Mouse (Mus musculus) lung, adult 2 months (tissue): ENCODE data around the gene Tmem38a. TPM values are rescaled to one million over a fixed set of nuclear protein-coding genes. Genes with fewer than 3 reads are reported as not detected.

Source experiments
- DNase-seq: peaks from one replicate; pipeline ENCODE4 v3.0.0; 2022
- H3K4me1 ChIP-seq: fragments of 200-500 bp; 2 replicates; pipeline ENCODE4 v1.6.1; 2011; ENCODE audit warnings: low read length; ENCODE audit not compliant: control insufficient read depth, insufficient read depth
- H3K4me3 ChIP-seq: fragments of 200-500 bp; replicated peaks from 2 replicates; pipeline ENCODE3; 2011; ENCODE audit warnings: low read depth, mild to moderate bottlenecking, control low read depth, low read length; ENCODE audit errors: extremely low read depth
- CTCF ChIP-seq: fragments of 200-500 bp; IDR thresholded peaks from 2 replicates; pipeline ENCODE4 v1.5.1; 2011; ENCODE audit warnings: mild to moderate bottlenecking, low read length, control low read depth; ENCODE audit not compliant: insufficient read depth
- POLR2A ChIP-seq: fragments of 200-500 bp; IDR thresholded peaks from 2 replicates; pipeline ENCODE4 v1.6.1; 2011; ENCODE audit warnings: low read depth, mild to moderate bottlenecking, control low read depth, low read length, borderline replicate concordance; ENCODE audit errors: extremely low read depth
- WGBS: fragments of 180-500 bp; shearing (Covaris S2); methylation state at CpG from one replicate; pipeline ENCODE4 v1.1.7; 2018; 5-methylcytosine and 5-hydroxymethylcytosine counted together
- polyA plus RNA-seq: library from polyadenylated mRNA; depleted of rRNA; stranded (reverse); fragments of >200 nt; gene quantifications from 2 replicates; pipeline ENCODE4 v1.2.3, GENCODE M21; 2012; rRNA removed

The Tmem38a gene
- polyA plus RNA-seq, 1 experiment: 101 TPM

DNA sequence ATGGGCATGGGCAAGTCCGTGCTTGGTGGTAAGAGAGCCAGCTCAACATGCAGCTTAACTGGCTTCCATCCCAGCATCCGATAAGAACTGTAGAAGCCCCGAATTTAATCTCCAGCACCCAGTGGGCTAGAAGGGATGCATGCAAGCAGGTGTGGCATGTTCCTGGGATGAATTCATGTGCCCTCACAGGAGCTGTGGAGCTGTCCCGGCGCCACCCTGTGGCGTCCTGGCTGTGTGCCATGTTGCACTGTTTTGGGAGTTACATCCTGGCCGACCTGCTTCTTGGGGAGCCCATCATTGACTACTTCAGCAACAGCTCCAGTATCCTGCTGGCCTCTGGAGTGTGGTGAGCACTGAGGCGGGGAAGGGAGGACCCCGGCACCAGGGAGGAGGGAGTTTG lies 7.5 kb downstream of the Tmem38a start:
- H3K4me3 ChIP-seq: no peak overlapping the region
- H3K4me1 ChIP-seq: no peaks in the 10 kb centered on the region
- TF ChIP-seq CTCF: no peak
- no peak for TF ChIP-seq POLR2A
- no peak for DNase-seq
- 69% methylated on average over 9 of the region's 9 CpGs for WGBS

DNA sequence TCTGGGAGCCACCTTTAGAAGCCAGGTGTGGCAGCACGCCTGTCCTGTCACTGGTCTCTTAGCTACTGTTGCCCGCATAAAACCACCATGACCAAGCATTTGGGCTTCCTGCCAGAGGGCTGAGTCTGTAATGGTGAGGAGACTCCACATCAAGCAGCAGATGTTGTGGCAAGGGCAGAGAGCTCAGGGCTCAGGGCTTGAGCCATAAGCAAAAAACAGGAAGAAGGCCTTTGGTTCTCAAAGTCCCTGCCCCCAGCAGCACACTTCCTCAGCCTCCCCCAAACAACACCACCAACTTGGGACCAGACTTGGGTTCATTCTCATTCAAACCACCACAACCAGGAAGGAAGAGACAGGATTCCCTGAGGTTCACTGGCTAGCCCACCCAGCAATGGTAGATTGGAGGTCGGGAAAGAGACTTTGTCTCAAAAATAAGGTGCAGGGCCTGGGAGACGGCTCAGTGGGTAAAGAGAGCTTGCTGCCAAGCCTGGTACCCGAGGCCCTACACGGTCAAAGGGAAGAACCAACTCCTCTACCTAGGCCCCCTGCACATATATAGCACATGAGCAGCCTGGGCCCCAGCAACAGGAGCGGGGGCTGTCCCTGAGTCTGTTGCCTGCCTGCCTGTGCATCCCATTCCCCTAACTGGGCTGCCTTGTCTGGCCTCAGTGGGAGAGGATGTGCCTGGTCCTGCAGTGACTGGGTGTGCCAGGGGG lies 11.4 kb downstream of the Tmem38a start:
- WGBS: 70% methylated on average over 7 of the region's 7 CpGs
- no peak for TF ChIP-seq POLR2A
- TF ChIP-seq CTCF: no peak
- H3K4me3 ChIP-seq: no peak overlapping the region
- no peaks in the 10 kb centered on the region for H3K4me1 ChIP-seq
- DNase-seq: no peak

DNA sequence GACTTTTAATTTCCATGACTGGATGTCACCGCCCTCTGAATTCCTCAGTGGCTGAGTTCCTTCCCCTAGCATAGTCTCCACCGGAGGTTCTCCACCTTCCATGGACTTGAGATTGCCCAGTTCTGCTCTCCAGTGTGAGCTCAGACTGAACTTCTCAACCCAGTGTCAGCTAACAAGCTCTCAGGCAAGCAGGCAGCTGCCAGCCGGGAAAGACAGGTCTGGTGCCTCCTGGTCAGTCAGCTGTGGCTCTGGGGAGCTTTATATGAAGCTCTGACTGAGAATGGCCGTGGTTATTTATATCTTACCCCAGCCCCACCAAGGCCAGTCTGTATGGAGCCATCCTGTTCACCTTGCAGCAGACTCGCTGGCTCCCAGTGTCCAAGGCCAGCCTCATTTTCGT lies 12.5 kb downstream of the Tmem38a start:
- Histone ChIP-seq H3K4me1 (no peaks in the 10 kb centered on the region), H3K4me3 (no peak overlapping the region)
- no peak for DNase-seq
- 69% methylated on average over 6 of the region's 6 CpGs for WGBS
- no peak for TF ChIP-seq POLR2A
- TF ChIP-seq CTCF: no peak

DNA sequence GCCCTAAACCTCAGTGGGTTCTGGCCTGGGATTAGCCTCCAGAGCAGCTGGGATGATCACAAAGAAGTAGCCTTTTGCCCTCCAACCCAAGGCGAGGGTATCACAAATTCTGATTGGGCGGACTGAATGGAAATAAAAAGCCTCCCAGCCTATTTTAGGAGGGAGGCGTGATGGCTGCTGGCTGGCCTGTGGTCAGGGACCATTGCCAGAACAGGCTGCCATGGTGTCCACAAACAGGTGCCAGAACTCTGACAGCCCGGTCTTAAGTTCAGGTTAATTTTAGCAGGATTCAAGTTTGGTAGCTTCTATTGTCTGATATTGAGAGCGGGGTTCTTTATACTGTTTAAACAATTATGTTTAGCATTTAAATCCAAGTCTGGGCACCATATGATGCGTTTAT lies 16.0 kb downstream of the Tmem38a start:
- WGBS: 56% methylated on average over 6 of the region's 6 CpGs
- no peak for DNase-seq
- Histone ChIP-seq H3K4me3 (no peak overlapping the region), H3K4me1 (no peaks in the 10 kb centered on the region)
- no peak for TF ChIP-seq POLR2A
- no peak for TF ChIP-seq CTCF

GRCm38 (mm10) chr8:72588865-72589264 lies 17.0 kb downstream of the Tmem38a start:
- no peak overlapping the region for H3K4me3 ChIP-seq
- no peaks in the 10 kb centered on the region for H3K4me1 ChIP-seq
- DNase-seq: no peak
- TF ChIP-seq POLR2A: no peak
- no peak for TF ChIP-seq CTCF
- WGBS: 74% methylated on average over 10 of the region's 10 CpGs

- Histone ChIP-seq H3K4me3 (no peak overlapping the region), H3K4me1 (no peaks in the 10 kb centered on the region)
- no peak for DNase-seq
- TF ChIP-seq POLR2A (no peak), CTCF (no peak)
- WGBS: 65% methylated on average over 7 of the region's 7 CpGs
Measured at GRCm38 (mm10) chr8:72589286-72589685, 17.4 kb downstream of the Tmem38a start.

- no peak for DNase-seq
- 50% methylated on average over 2 of the region's 2 CpGs for WGBS
Measured at GRCm38 (mm10) chr8:72590198-72590597, 18.3 kb downstream of the Tmem38a start.

More at GRCm38 (mm10) chr8:72590198-72590597, 18.3 kb downstream of the Tmem38a start:
- Histone ChIP-seq H3K4me3 (no peak overlapping the region), H3K4me1 (no peaks in the 10 kb centered on the region)
- no peak for TF ChIP-seq CTCF
- TF ChIP-seq POLR2A: no peak

Other genes with a start within 250 kb of the Tmem38a start
- gene Eps15l1, start 150.6 kb upstream of the Tmem38a start, polyA plus RNA-seq: 35.5 and 48.3 TPM in 2 replicates
- gene Calr3, start 128.2 kb upstream of the Tmem38a start, polyA plus RNA-seq: 0.49 and 0.51 TPM in 2 replicates
- gene 1700030K09Rik, start 128.2 kb upstream of the Tmem38a start, polyA plus RNA-seq: 6.4 and 8.7 TPM in 2 replicates
- gene Cherp, start 96.8 kb upstream of the Tmem38a start, polyA plus RNA-seq: 44.5 and 47.0 TPM in 2 replicates
- gene Slc35e1, start 79.4 kb upstream of the Tmem38a start, polyA plus RNA-seq: 66.5 and 74.9 TPM in 2 replicates
- gene Med26, start 23.8 kb upstream of the Tmem38a start, polyA plus RNA-seq: 10.0 and 14.3 TPM in 2 replicates
- 42.2 and 48.3 TPM in 2 replicates for gene Smim7, start 967 bp upstream of the Tmem38a start, polyA plus RNA-seq
- 0.97 and 1.0 TPM in 2 replicates for gene Nwd1, start 74.7 kb downstream of the Tmem38a start, polyA plus RNA-seq
- gene Sin3b, start 151.2 kb downstream of the Tmem38a start, polyA plus RNA-seq: 89.9 and 108 TPM in 2 replicates
- 1.9 and 2.1 TPM in 2 replicates for gene F2rl3, start 189.8 kb downstream of the Tmem38a start, polyA plus RNA-seq